Mouse (Mus musculus) neural tube, embryonic 11.5 days (tissue): ENCODE results near the gene Thap12. TPM values are rescaled to one million over a fixed set of nuclear protein-coding genes. Genes with fewer than 3 reads are reported as not detected.

ENCODE experiments used
- ATAC-seq: fragments of 200-750 bp; cut with Nextera tagmentation; 2 replicates; pipeline ENCODE4 v1.8.0; 2017; ENCODE audit warnings: moderate number of reproducible peaks, mild to moderate bottlenecking, moderate TSS enrichment, moderate library complexity; ENCODE audit not compliant: insufficient read depth, low FRiP score, low TSS enrichment
- DNase-seq: peaks from one replicate; pipeline ENCODE4 v3.0.0-alpha.2; 2015; ENCODE audit warnings: low spot score
- H3K27ac ChIP-seq: fragments of 300-500 bp; sonication (generic); 2 replicates; pipeline ENCODE4 v1.5.1; 2014; ENCODE audit warnings: low read depth, mild to moderate bottlenecking, low read length
- H3K27me3 ChIP-seq: fragments of 300-500 bp; sonication (generic); 2 replicates; pipeline ENCODE4 v1.6.1; 2014; ENCODE audit warnings: mild to moderate bottlenecking, low read length, mixed read lengths; ENCODE audit not compliant: control insufficient read depth, insufficient read depth
- H3K36me3 ChIP-seq: fragments of 300-500 bp; sonication (generic); 2 replicates; pipeline ENCODE4 v1.6.1; 2014; ENCODE audit warnings: mild to moderate bottlenecking, low read length, moderate library complexity, mixed read lengths; ENCODE audit not compliant: control insufficient read depth, insufficient read depth
- H3K4me1 ChIP-seq: fragments of 300-500 bp; sonication (generic); 2 replicates; pipeline ENCODE4 v1.6.1; 2014; ENCODE audit warnings: low read length, mixed read lengths; ENCODE audit not compliant: control insufficient read depth, insufficient read depth
- H3K4me2 ChIP-seq: fragments of 300-500 bp; sonication (generic); 2 replicates; pipeline ENCODE4 v1.6.1; 2014; ENCODE audit warnings: low read depth, mild to moderate bottlenecking, moderate library complexity
- H3K4me3 ChIP-seq: fragments of 300-500 bp; sonication (generic); 2 replicates; pipeline ENCODE4 v1.5.1; 2014; ENCODE audit warnings: low read depth, low read length
- H3K9ac ChIP-seq: fragments of 300-500 bp; sonication (generic); 2 replicates; pipeline ENCODE4 v1.6.1; 2014; ENCODE audit warnings: mild to moderate bottlenecking, low read length
- H3K9me3 ChIP-seq: fragments of 300-500 bp; sonication (generic); 2 replicates; pipeline ENCODE4 v1.6.1; 2016; ENCODE audit warnings: low read length; ENCODE audit not compliant: control insufficient read depth
- WGBS: fragments of 180-500 bp; shearing (Covaris S2); extraction: QIAGEN DNeasy Blood & Tissue Kit; methylation state at CpG from one replicate; pipeline ENCODE4 v1.1.7; 2014; 5-methylcytosine and 5-hydroxymethylcytosine counted together
- polyA plus RNA-seq: library from polyadenylated mRNA; unstranded; fragments of >200 nt; fragmentation: Nextera tagmentation; extraction: Ambion mirVana; gene quantifications from 2 replicates; pipeline ENCODE4 v1.2.1, GENCODE M21; 2014

Thap12 gene
- polyA plus RNA-seq, 1 experiment from 2014 or later: 83.3 TPM

DNA sequence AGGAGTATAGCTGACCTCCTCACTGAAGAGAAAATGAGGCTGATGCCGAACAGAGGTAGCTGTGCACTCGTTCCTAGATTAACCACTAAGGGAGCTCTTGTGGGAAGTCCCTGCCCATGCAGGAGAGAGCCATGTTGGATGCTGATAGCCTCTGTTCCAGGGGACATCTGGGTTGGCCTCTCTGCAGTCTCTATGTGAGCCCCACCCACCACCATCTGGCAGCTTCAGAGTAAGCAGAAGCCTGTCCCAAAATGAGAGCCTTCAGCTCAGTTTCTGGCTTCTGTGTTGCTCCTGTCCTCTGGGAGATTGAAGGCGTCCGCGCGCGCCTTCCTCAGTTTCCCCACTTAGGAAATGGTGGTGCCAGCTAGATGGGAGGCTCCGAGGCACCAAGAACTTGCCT lies 53.7 kb downstream of the Thap12 start:
- no peaks in the 10 kb centered on the region for H3K36me3 ChIP-seq
- H3K4me1 ChIP-seq: peaks cover 13% of the 10 kb centered on the region
- no peaks in the 10 kb centered on the region for H3K9me3 ChIP-seq
- ATAC-seq (no peak), DNase-seq (no peak)
- 82% methylated on average over 8 of the region's 8 CpGs for WGBS
- H3K27me3 ChIP-seq: no peaks in the 10 kb centered on the region
- no peak overlapping the region for H3K4me3 ChIP-seq
- no peak overlapping the region for H3K9ac ChIP-seq
- no peak overlapping the region for H3K27ac ChIP-seq
- H3K4me2 ChIP-seq: no peak overlapping the region

DNA sequence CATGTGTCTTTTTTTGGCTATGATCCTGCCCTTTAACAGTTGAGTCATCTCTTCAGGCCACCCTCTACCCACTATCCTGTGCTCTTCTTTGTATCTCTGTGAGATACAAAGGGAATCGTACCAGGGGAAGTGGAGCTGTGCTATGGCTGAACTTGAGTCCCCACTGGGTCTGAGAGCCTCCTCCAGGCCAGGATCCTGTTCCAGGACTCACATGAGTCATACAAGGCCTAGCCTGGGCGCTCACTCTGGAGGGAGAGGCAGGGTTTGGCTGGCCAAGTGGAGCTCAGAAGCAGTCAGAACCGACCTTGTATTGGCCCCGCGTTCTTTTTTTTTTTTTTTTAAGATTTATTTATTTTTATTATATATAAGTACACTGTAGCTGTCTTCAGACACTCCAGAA lies 57.2 kb downstream of the Thap12 start:
- 87% methylated on average over 5 of the region's 5 CpGs for WGBS
- Histone ChIP-seq H3K4me3 (no peak overlapping the region), H3K27ac (no peak overlapping the region), H3K27me3 (no peaks in the 10 kb centered on the region), H3K36me3 (no peaks in the 10 kb centered on the region), H3K4me2 (no peak overlapping the region), H3K9ac (no peak overlapping the region), H3K9me3 (no peaks in the 10 kb centered on the region), H3K4me1 (peaks cover 6% of the 10 kb centered on the region)
- ATAC-seq (no peak), DNase-seq (no peak)

DNA sequence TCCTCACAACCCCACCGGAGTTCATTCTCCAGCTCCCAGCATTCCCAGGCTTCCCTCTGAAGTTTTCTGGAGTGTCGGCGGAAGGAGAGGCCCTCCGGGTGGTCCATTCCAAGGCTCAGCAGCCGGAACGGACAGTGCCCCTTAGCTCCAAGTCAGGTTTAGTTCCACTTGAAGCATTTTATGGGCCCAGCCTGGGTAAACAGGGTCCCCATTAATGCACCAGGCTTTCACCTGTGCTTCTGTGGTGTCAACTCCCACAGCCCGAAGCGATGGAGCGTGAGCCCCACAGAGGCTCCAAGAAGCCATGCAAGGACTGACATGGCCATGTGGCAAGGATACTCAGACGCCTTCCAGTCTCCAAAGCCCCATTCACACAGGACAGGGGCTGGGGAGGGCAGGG lies 61.0 kb downstream of the Thap12 start:
- ATAC-seq (no peak), DNase-seq (no peak)
- H3K4me1 ChIP-seq: 0 out of 2 replicates have a peak, but pooled peaks cover 3% of the 10 kb centered on the region
- no peak overlapping the region for H3K4me2 ChIP-seq
- no peaks in the 10 kb centered on the region for H3K9me3 ChIP-seq
- no peak overlapping the region for H3K9ac ChIP-seq
- 85% methylated on average over 10 of the region's 10 CpGs for WGBS
- no peaks in the 10 kb centered on the region for H3K36me3 ChIP-seq
- no peak overlapping the region for H3K4me3 ChIP-seq
- no peaks in the 10 kb centered on the region for H3K27me3 ChIP-seq
- H3K27ac ChIP-seq: no peak overlapping the region

DNA sequence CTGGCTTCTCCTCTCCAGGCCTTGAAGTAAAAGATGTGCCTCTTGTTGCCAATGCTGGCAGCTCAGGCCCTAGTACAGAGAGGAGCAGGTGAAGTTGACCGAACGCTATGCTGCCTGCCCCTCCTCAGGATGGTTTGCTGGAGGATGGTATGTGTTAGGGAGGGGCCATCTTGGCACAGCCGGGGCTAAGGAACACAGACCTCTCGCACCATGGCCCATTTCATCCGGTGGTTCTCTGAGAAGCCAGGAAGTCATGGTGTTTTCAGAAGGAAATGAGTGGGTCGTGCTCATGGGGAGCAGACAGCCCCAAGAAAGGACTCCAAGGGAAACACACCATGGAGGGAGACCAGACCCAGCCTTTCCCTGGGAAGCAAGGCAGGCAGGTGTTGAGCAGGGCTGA lies 64.4 kb downstream of the Thap12 start:
- DNase-seq (no peak), ATAC-seq (no peak)
- no peaks in the 10 kb centered on the region for H3K36me3 ChIP-seq
- no peak overlapping the region for H3K4me3 ChIP-seq
- H3K27ac ChIP-seq: no peak overlapping the region
- peaks cover 6% of the 10 kb centered on the region; the same call in 1 of the 2 replicates for H3K4me1 ChIP-seq
- 68% methylated on average over 6 of the region's 6 CpGs for WGBS
- H3K9ac ChIP-seq: no peak overlapping the region
- no peak overlapping the region for H3K4me2 ChIP-seq
- H3K9me3 ChIP-seq: no peaks in the 10 kb centered on the region
- no peaks in the 10 kb centered on the region for H3K27me3 ChIP-seq

Other genes starting within 250 kb of the Thap12 start
- gene Lrrc32, start 213.8 kb upstream of the Thap12 start, polyA plus RNA-seq: 4.5 and 6.4 TPM in 2 replicates
- 60.2 and 63.7 TPM in 2 replicates for gene Emsy, start 46.3 kb upstream of the Thap12 start, polyA plus RNA-seq
- gene Wnt11, start 132.0 kb downstream of the Thap12 start, polyA plus RNA-seq: 6.9 and 7.0 TPM in 2 replicates